Mouse (Mus musculus): Measurements from ENCODE around the gene Ribc2. TPM values are rescaled to one million over a fixed set of nuclear protein-coding genes. Genes with fewer than 3 reads are reported as not detected.

Ribc2 gene
- polyA plus RNA-seq, 1 experiment from 2014 or later, result 0.52 TPM

DNA sequence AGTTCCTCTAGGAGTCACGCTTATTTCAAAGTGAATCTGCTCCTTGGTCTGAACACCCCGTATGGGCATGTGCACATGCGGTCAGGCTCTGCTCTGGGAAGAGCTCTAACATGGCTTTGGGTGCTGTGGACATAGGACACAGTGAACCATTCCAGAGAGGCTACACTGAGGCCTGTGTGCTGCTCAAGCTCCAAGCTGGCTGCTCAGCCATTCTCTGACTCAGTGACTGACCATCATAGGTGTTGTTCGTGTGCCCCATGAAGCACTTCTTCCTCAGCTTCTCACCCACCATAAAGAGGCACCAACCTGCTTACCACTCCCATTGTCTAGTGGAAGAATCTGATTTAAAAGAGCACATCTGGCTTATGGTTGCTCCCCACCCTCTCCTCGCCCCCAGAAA lies 12.4 kb downstream of the Ribc2 start:
- no peak overlapping the region for H3K9ac ChIP-seq (replicated peaks; ENCODE audit: low read length)
- ATAC-seq (replicated peaks; ENCODE audit: insufficient number of reproducible peaks, low FRiP score, low TSS enrichment, low read depth) (no peak), DNase-seq (ENCODE audit: low spot score) (no peak)
- 90% methylated on average over 5 of the region's 5 CpGs for WGBS
- no peak overlapping the region for H3K4me3 ChIP-seq (ENCODE audit: low read depth, low read length)
- no peaks in the 10 kb centered on the region for H3K27me3 ChIP-seq (ENCODE audit: control insufficient read depth, insufficient read depth, low read length)
- H3K4me1 ChIP-seq (ENCODE audit: control insufficient read depth, insufficient read depth, low read length), result no peaks in the 10 kb centered on the region
- no peak overlapping the region for H3K27ac ChIP-seq (replicated peaks; ENCODE audit: low read depth, low read length)
- no peak overlapping the region for H3K4me2 ChIP-seq (ENCODE audit: low read depth, low read length)
- H3K36me3 ChIP-seq (replicated peaks; ENCODE audit: control insufficient read depth, insufficient read depth, low read depth, low read length), result no peaks in the 10 kb centered on the region
- H3K9me3 ChIP-seq (replicated peaks; ENCODE audit: control insufficient read depth, low read length), result no peaks in the 10 kb centered on the region

DNA sequence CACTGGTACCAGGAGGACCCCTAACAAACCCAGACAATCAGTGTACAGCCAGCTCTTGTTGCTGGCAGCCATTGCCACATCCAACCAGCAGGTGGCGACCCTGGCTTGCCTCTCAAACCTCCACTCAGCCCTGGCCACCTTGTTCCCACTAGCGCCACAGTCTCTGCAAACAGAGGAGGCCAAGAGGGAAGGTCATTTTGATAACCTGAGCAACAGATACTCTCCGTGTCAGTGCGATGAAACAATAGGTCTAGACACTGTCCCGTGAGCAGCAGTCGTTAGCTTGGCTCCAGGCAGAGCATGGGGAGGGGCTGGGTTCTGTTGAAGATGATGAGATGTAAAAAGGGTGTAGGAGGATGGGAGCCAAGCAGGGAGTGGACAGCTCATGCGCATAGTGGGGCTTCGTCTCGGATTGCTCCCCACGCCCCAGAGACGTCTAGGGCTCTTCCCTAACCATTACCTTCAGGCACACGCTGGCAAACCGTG lies 19.6 kb downstream of the Ribc2 start:
- DNase-seq (ENCODE audit: low spot score) (peak; percentile 82), ATAC-seq (replicated peaks; ENCODE audit: insufficient number of reproducible peaks, low FRiP score, low TSS enrichment, low read depth) (peak; percentile 72; the same call in 1 of the 2 replicates)
- WGBS, result 30% methylated on average over 13 of the region's 13 CpGs
- Histone ChIP-seq H3K27me3 (ENCODE audit: control insufficient read depth, insufficient read depth, low read length) (no peaks in the 10 kb centered on the region), H3K9ac (replicated peaks; ENCODE audit: low read length) (no peak overlapping the region), H3K9me3 (replicated peaks; ENCODE audit: control insufficient read depth, low read length) (no peaks in the 10 kb centered on the region), H3K36me3 (replicated peaks; ENCODE audit: control insufficient read depth, insufficient read depth, low read depth, low read length) (no peaks in the 10 kb centered on the region), H3K27ac (replicated peaks; ENCODE audit: low read depth, low read length) (no peak overlapping the region), H3K4me1 (ENCODE audit: control insufficient read depth, insufficient read depth, low read length) (no peaks in the 10 kb centered on the region), H3K4me3 (ENCODE audit: low read depth, low read length) (no peak overlapping the region), H3K4me2 (ENCODE audit: low read depth, low read length) (no peak overlapping the region)

DNA sequence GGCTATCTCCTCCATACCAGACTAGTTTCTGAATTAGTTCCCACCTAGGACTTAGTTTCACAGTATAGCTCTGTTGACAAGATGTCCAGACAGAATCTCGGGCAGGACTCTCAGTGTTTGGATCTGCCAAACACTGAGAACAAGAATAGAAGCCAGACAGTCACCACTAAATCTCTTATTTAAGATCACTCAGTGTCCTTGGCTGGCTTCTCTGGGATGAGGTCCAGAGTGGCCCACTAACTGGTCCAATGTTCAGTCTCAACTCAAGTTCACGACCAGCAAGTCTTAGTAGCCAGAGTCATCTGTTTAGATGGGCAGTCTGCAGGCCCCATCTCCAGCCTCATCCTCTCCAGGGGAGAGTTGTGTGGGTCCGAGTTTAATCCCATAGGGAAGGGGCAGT lies 20.7 kb downstream of the Ribc2 start:
- Histone ChIP-seq H3K36me3 (replicated peaks; ENCODE audit: control insufficient read depth, insufficient read depth, low read depth, low read length) (no peaks in the 10 kb centered on the region), H3K9me3 (replicated peaks; ENCODE audit: control insufficient read depth, low read length) (no peaks in the 10 kb centered on the region), H3K27me3 (ENCODE audit: control insufficient read depth, insufficient read depth, low read length) (no peaks in the 10 kb centered on the region), H3K4me3 (ENCODE audit: low read depth, low read length) (no peak overlapping the region), H3K27ac (replicated peaks; ENCODE audit: low read depth, low read length) (no peak overlapping the region), H3K9ac (replicated peaks; ENCODE audit: low read length) (no peak overlapping the region), H3K4me1 (ENCODE audit: control insufficient read depth, insufficient read depth, low read length) (no peaks in the 10 kb centered on the region), H3K4me2 (ENCODE audit: low read depth, low read length) (no peak overlapping the region)
- 76% methylated on average over 3 of the region's 3 CpGs for WGBS
- no peak for DNase-seq (ENCODE audit: low spot score)
- ATAC-seq (replicated peaks; ENCODE audit: insufficient number of reproducible peaks, low FRiP score, low TSS enrichment, low read depth), result no peak

DNA sequence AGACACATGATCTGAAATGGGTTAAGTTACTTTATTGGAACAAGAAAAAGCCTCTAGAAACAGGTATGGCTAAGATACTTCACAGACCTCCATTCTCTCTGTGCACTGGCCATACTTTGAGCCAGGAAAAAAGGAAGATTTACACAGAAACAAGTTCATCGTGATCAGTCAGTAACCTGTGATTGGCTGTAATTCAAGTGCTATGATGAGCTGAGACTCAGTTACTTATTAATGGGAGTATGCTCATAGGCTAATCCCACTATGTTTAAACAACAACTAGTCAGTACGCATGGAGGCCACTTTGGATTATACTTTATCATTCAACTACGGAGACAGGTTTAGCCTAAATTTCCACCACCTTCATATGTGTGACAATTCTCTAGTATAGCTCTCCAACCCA lies 22.2 kb downstream of the Ribc2 start:
- WGBS, result 93% methylated on average over 3 of the region's 3 CpGs

DNA sequence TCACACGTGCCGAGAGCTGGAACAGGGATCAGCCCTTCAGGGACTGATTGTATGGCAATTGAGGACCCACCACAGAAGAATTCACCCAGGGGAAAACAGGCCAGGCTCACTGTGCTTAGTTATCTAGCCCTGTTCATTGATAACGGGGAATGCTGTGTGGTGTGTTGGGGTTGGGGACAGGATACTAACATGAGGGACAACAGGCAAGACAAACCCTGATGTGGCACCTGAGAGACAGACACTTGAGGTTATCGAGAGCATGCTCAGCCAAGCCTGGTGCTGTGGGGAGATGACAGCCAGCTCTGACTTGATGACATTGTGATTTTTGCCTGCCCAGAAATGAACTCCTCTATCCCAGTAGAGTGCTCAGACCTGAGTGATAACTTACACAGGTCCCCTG lies 24.3 kb downstream of the Ribc2 start:
- Histone ChIP-seq H3K9me3 (replicated peaks; ENCODE audit: control insufficient read depth, low read length) (no peaks in the 10 kb centered on the region), H3K36me3 (replicated peaks; ENCODE audit: control insufficient read depth, insufficient read depth, low read depth, low read length) (no peaks in the 10 kb centered on the region), H3K27ac (replicated peaks; ENCODE audit: low read depth, low read length) (no peak overlapping the region), H3K27me3 (ENCODE audit: control insufficient read depth, insufficient read depth, low read length) (no peaks in the 10 kb centered on the region), H3K4me3 (ENCODE audit: low read depth, low read length) (no peak overlapping the region), H3K4me2 (ENCODE audit: low read depth, low read length) (no peak overlapping the region), H3K9ac (replicated peaks; ENCODE audit: low read length) (no peak overlapping the region), H3K4me1 (ENCODE audit: control insufficient read depth, insufficient read depth, low read length) (no peaks in the 10 kb centered on the region)
- no peak for ATAC-seq (replicated peaks; ENCODE audit: insufficient number of reproducible peaks, low FRiP score, low TSS enrichment, low read depth)
- DNase-seq (ENCODE audit: low spot score), result no peak
- 76% methylated on average over 4 of the region's 4 CpGs for WGBS

More for the DNA sequence above, 22.2 kb downstream of the Ribc2 start:
- DNase-seq (ENCODE audit: low spot score) (no peak), ATAC-seq (replicated peaks; ENCODE audit: insufficient number of reproducible peaks, low FRiP score, low TSS enrichment, low read depth) (no peak)
- H3K4me3 ChIP-seq (ENCODE audit: low read depth, low read length), result no peak overlapping the region
- H3K36me3 ChIP-seq (replicated peaks; ENCODE audit: control insufficient read depth, insufficient read depth, low read depth, low read length), result no peaks in the 10 kb centered on the region
- no peaks in the 10 kb centered on the region for H3K9me3 ChIP-seq (replicated peaks; ENCODE audit: control insufficient read depth, low read length)
- no peaks in the 10 kb centered on the region for H3K27me3 ChIP-seq (ENCODE audit: control insufficient read depth, insufficient read depth, low read length)
- H3K4me1 ChIP-seq (ENCODE audit: control insufficient read depth, insufficient read depth, low read length), result no peaks in the 10 kb centered on the region
- H3K4me2 ChIP-seq (ENCODE audit: low read depth, low read length), result no peak overlapping the region
- no peak overlapping the region for H3K27ac ChIP-seq (replicated peaks; ENCODE audit: low read depth, low read length)
- H3K9ac ChIP-seq (replicated peaks; ENCODE audit: low read length), result no peak overlapping the region

DNA sequence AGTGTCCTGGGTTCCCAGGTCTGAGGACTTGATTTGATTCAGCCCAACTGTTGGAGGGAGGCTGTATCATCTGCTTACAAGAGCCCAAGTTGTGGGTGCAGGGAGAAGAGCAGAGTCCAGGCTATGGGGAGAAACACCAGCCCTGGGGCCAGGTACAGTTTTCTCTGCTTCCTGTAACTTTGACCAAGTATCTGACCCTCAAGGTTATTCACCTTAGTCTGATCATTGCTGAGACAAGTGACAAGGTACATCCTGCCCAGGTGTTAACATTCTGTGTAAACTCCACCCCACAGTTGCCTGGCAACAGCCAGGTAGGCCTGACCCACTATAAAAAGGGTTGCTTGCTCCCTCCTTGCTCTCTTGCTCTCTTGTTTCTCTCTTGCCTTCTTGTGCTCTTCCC lies 29.5 kb downstream of the Ribc2 start:
- ATAC-seq (replicated peaks; ENCODE audit: insufficient number of reproducible peaks, low FRiP score, low TSS enrichment, low read depth) (no peak), DNase-seq (ENCODE audit: low spot score) (no peak)
- Histone ChIP-seq H3K4me1 (ENCODE audit: control insufficient read depth, insufficient read depth, low read length) (peaks cover 5% of the 10 kb centered on the region; the same call in 1 of the 2 replicates), H3K9ac (replicated peaks; ENCODE audit: low read length) (no peak overlapping the region), H3K4me2 (ENCODE audit: low read depth, low read length) (no peak overlapping the region), H3K4me3 (ENCODE audit: low read depth, low read length) (no peak overlapping the region), H3K36me3 (replicated peaks; ENCODE audit: control insufficient read depth, insufficient read depth, low read depth, low read length) (no peaks in the 10 kb centered on the region), H3K9me3 (replicated peaks; ENCODE audit: control insufficient read depth, low read length) (no peaks in the 10 kb centered on the region), H3K27ac (replicated peaks; ENCODE audit: low read depth, low read length) (no peak overlapping the region), H3K27me3 (ENCODE audit: control insufficient read depth, insufficient read depth, low read length) (no peaks in the 10 kb centered on the region)

DNA sequence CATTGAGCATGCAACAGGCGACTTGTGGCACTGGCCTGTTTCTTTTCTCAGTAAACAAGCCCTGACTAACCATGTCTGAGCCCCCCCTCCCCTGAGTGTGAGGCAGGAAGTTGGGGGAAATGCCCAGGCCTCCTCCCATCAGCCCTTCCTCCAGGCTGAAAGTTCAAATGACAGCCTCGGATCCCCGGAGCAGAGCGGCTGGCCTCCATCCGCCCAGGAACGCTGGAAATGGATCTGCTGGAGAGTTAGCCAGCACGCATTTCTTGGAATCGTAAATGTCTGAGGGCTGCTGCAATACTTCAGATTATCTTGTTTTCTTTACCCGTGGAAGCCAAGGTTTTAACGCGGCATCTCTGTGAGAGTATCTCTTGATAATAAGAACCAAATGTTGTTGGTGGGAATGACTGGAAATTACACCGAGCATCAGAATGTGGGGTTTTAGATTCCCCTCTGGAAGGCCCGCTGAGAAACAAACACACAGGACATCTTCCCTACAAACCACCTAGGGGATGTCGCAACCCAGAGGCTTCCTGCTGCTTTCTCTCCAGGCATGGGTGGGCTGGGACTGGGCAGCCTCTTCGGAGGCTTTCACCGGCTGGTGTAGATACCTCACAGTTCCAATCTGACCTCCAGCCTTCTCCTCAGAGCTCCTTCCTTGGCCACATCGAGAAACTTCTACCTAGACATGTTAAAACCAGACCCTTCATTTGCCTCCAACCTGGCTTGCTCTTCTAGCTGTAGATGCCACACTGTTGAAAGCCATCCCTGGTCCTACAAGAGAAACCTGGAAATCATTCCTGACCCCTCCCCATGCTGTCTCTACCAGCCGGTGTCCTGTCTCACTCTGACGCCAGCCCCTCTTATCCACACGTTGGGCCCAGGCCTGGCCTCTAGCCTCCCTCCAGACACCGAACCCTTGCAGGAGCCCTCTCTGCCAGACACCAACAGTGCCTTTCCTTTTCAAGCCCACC lies 31.1 kb downstream of the Ribc2 start:
- no peaks in the 10 kb centered on the region for H3K36me3 ChIP-seq (replicated peaks; ENCODE audit: control insufficient read depth, insufficient read depth, low read depth, low read length)
- H3K27me3 ChIP-seq (ENCODE audit: control insufficient read depth, insufficient read depth, low read length), result no peaks in the 10 kb centered on the region
- ATAC-seq (replicated peaks; ENCODE audit: insufficient number of reproducible peaks, low FRiP score, low TSS enrichment, low read depth) (no peak), DNase-seq (ENCODE audit: low spot score) (peak; percentile 69)
- WGBS, result 33% methylated on average over 21 of the region's 21 CpGs
- H3K9ac ChIP-seq (replicated peaks; ENCODE audit: low read length), result no peak overlapping the region
- no peak overlapping the region for H3K4me2 ChIP-seq (ENCODE audit: low read depth, low read length)
- H3K9me3 ChIP-seq (replicated peaks; ENCODE audit: control insufficient read depth, low read length), result no peaks in the 10 kb centered on the region
- H3K4me1 ChIP-seq (ENCODE audit: control insufficient read depth, insufficient read depth, low read length), result peaks cover 8% of the 10 kb centered on the region
- H3K27ac ChIP-seq (replicated peaks; ENCODE audit: low read depth, low read length), result peak overlapping the region; percentile 48; the same call in 1 of the 2 replicates
- no peak overlapping the region for H3K4me3 ChIP-seq (ENCODE audit: low read depth, low read length)

DNA sequence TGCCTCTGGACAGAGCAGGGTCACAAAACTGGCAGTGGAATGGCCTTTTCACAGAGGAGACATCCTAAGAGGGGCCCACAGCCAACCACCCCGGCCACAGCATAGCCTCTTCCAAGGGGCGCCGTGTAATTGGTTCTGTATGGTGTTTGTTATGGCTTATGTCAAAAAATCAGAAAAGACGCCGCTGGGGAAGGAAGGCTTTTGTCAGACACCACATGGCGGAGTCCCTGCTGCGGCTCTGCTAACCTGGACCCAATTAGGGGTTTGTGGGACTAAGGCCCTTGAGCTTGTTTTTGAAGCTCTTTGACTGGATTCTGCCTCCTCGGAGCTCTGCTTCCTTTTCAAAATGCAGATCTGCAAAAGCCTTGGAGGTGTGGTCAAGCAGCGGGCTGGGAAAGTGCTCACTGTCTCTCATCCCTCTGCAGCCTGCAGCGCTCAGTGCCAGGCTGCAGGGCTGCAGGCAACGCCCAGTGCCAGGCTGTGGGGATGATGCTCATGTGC lies 34.6 kb downstream of the Ribc2 start:
- Histone ChIP-seq H3K4me1 (ENCODE audit: control insufficient read depth, insufficient read depth, low read length) (peaks cover 8% of the 10 kb centered on the region), H3K27me3 (ENCODE audit: control insufficient read depth, insufficient read depth, low read length) (no peaks in the 10 kb centered on the region), H3K27ac (replicated peaks; ENCODE audit: low read depth, low read length) (peak overlapping the region; percentile 85), H3K4me3 (ENCODE audit: low read depth, low read length) (no peak overlapping the region), H3K4me2 (ENCODE audit: low read depth, low read length) (no peak overlapping the region), H3K9ac (replicated peaks; ENCODE audit: low read length) (peak overlapping the region; percentile 10; the same call in 1 of the 2 replicates), H3K36me3 (replicated peaks; ENCODE audit: control insufficient read depth, insufficient read depth, low read depth, low read length) (no peaks in the 10 kb centered on the region), H3K9me3 (replicated peaks; ENCODE audit: control insufficient read depth, low read length) (no peaks in the 10 kb centered on the region)
- DNase-seq (ENCODE audit: low spot score) (peak; percentile 92), ATAC-seq (replicated peaks; ENCODE audit: insufficient number of reproducible peaks, low FRiP score, low TSS enrichment, low read depth) (peak; percentile 77)
- 9% methylated on average over 11 of the region's 11 CpGs for WGBS

Data from embryonic facial prominence, embryonic 11.5 days (tissue).